Mouse (Mus musculus) right cerebral cortex, postnatal 4 days (tissue): ENCODE data around the gene Tpd52l1.

Experiments used
- DNase-seq: peaks from one replicate; pipeline ENCODE4 v3.0.0-alpha.2; 2022

Tpd52l1 gene

GRCm38 (mm10) chr10:31336432-31336831 lies 109.3 kb downstream of the Tpd52l1 start:
- no peak for DNase-seq

- peak; percentile 33 for DNase-seq
These were observed 114.5 kb downstream of the Tpd52l1 start for GRCm38 (mm10) chr10:31331225-31331775.

- DNase-seq = no peak
These were observed 115.3 kb downstream of the Tpd52l1 start for GRCm38 (mm10) chr10:31330286-31330962.

GRCm38 (mm10) chr10:31329436-31329835 lies 116.3 kb downstream of the Tpd52l1 start:
- no peak for DNase-seq

GRCm38 (mm10) chr10:31318491-31318890 lies 127.3 kb downstream of the Tpd52l1 start:
- no peak for DNase-seq

GRCm38 (mm10) chr10:31312865-31313848 lies 132.6 kb downstream of the Tpd52l1 start, which contains the start of gene Hddc2:
TSS of gene Hddc2 (plus strand) at chr10:31313383.
- DNase-seq = peak; percentile 56

- DNase-seq = no peak
These were observed 138.6 kb downstream of the Tpd52l1 start for GRCm38 (mm10) chr10:31307024-31307598.

GRCm38 (mm10) chr10:31303446-31303845 lies 142.3 kb downstream of the Tpd52l1 start:
- no peak for DNase-seq

GRCm38 (mm10) chr10:31300292-31300691 lies 145.5 kb downstream of the Tpd52l1 start:
- DNase-seq = no peak

GRCm38 (mm10) chr10:31298921-31299574 lies 146.7 kb downstream of the Tpd52l1 start:
- DNase-seq = peak; percentile 59

- no peak for DNase-seq
These were observed 147.5 kb downstream of the Tpd52l1 start for GRCm38 (mm10) chr10:31298263-31298662.

- DNase-seq = no peak
These were observed 148.7 kb downstream of the Tpd52l1 start for GRCm38 (mm10) chr10:31297106-31297505.

- no peak for DNase-seq
These were observed 149.3 kb downstream of the Tpd52l1 start for GRCm38 (mm10) chr10:31296458-31296857.

GRCm38 (mm10) chr10:31295705-31296104 lies 150.1 kb downstream of the Tpd52l1 start:
- no peak for DNase-seq

- DNase-seq = no peak
These were observed 156.9 kb downstream of the Tpd52l1 start for GRCm38 (mm10) chr10:31288697-31289390.

- DNase-seq = no peak
These were observed 158.0 kb downstream of the Tpd52l1 start for GRCm38 (mm10) chr10:31287787-31288186.
